Mouse (Mus musculus) left cerebral cortex, adult 2 months (tissue): ENCODE data around the gene Olfr521. TPM values are rescaled to one million over a fixed set of nuclear protein-coding genes. Genes with fewer than 3 reads are reported as not detected.
"Not testable (repeated sequence)": the region's sequence is repeated elsewhere in the genome, so short reads cannot be mapped to it uniquely, and the experiment has no call there.

ENCODE experiments used
- DNase-seq, 2 experiments: peaks; one replicate each; pipeline ENCODE4 v3.0.0; 2021 to 2022; ENCODE audit warnings: low spot score in 2 of 2, mixed read lengths in 1 of 2; ENCODE audit errors: extremely low spot score in 1 of 2
- H3K27ac ChIP-seq: fragments of 200-600 bp; 2 replicates; pipeline ENCODE4 v1.8.1; 2022
- H3K4me3 ChIP-seq: fragments of 200-600 bp; 2 replicates; pipeline ENCODE4 v1.8.1; 2022
- CTCF ChIP-seq: fragments of 200-600 bp; IDR thresholded peaks from 2 replicates; pipeline ENCODE4 v1.8.1; 2022; ENCODE audit warnings: antibody characterized with exemption, mild to moderate bottlenecking, moderate library complexity
- intact Hi-C: fragments of 180-260 bp; cut with DNase I; formaldehyde crosslinking; loops from one replicate; pipeline ENCODE4 v1.15.1; 2025
- total RNA-seq, 2 experiments: library from RNA; stranded (reverse); gene quantifications; 2 replicates each; pipeline ENCODE4 v1.2.3; 2021

The Olfr521 gene
- total RNA-seq, 2 experiments from 2014 or later, result not detected

- Histone ChIP-seq H3K4me3 (no peak overlapping the region), H3K27ac (no peak overlapping the region)
- TF ChIP-seq CTCF, result no peak
- no peak for DNase-seq
- intact Hi-C loops, result no loop called here
These were observed 48.4 kb downstream of the Olfr521 start for GRCm38 (mm10) chr7:99811661-99812060.

- H3K4me3 ChIP-seq, result no peak overlapping the region
- H3K27ac ChIP-seq, result no peak overlapping the region
- DNase-seq, result no peak
- intact Hi-C loops, result loop anchor here (1.0 kb wide), 1 partner anchor 63 kb away; no protein-coding TSS in a partner anchor
- TF ChIP-seq CTCF, result peak; percentile 60
These were observed 50.1 kb downstream of the Olfr521 start for GRCm38 (mm10) chr7:99813394-99813793.

GRCm38 (mm10) chr7:99818181-99818725 lies 54.9 kb downstream of the Olfr521 start:
- intact Hi-C loops, DNase-seq: not testable (repeated sequence)

More at GRCm38 (mm10) chr7:99818181-99818725, 54.9 kb downstream of the Olfr521 start:
- not testable (repeated sequence) for H3K4me3 ChIP-seq, H3K27ac ChIP-seq

Other genes starting within 250 kb of the Olfr521 start
- gene Arrb1, start 228.0 kb upstream of the Olfr521 start, total RNA-seq, result 100 to 1,000 TPM; 193 to 197 TPM
- gene Tpbgl, start 136.4 kb upstream of the Olfr521 start, total RNA-seq, result 1 to 10 TPM; 3.4 to 4.5 TPM
- 10 to 100 TPM; 12.3 to 12.9 TPM for gene Slco2b1, start 52.2 kb upstream of the Olfr521 start, total RNA-seq
- not detected for gene Olfr520, start 33.2 kb upstream of the Olfr521 start, total RNA-seq
- 1 to 10 TPM; 2.8 to 2.9 TPM for gene Neu3, start 64.9 kb downstream of the Olfr521 start, total RNA-seq
- 1 to 10 TPM in 1 of 2 experiments, under 1 TPM in 1; 0.77 to 1.6 TPM for gene Xrra1, start 95.6 kb downstream of the Olfr521 start, total RNA-seq
- gene Spcs2, start 100.0 kb downstream of the Olfr521 start, total RNA-seq, result 10 to 100 TPM; 86.4 to 90.6 TPM
- 10 to 100 TPM; 49.4 to 51.3 TPM for gene Rnf169, start 216.9 kb downstream of the Olfr521 start, total RNA-seq
- under 1 TPM; 0.34 to 0.49 TPM for gene Chrdl2, start 242.7 kb downstream of the Olfr521 start, total RNA-seq